Mouse (Mus musculus) lung, adult 18-20 months (tissue): ENCODE measurements around the gene Prl3d1.
"Not testable (repeated sequence)": the region's sequence is repeated elsewhere in the genome, so short reads cannot be mapped to it uniquely, and the experiment has no call there.

Experiments
- DNase-seq, 2 experiments: peaks; one replicate each; pipeline ENCODE4 v3.0.0; 2022; ENCODE audit warnings: mixed read lengths in 2 of 2

Prl3d1 gene

GRCm38 (mm10) chr13:27093890-27094289 lies at the start of gene Prl3d1:
Prl3d1 (plus strand) TSS chr13:27094190.
- not testable (repeated sequence) for DNase-seq

- DNase-seq: no peak
These were observed 36.7 kb upstream of the Prl3d1 start, which contains the start of gene Prl for GRCm38 (mm10) chr13:27057270-27057669. Prl (plus strand) TSS chr13:27057570.

GRCm38 (mm10) chr13:27059177-27059576 lies 34.8 kb upstream of the Prl3d1 start:
- peak in 1 of 2 experiments; percentile 2 for DNase-seq

DNA sequence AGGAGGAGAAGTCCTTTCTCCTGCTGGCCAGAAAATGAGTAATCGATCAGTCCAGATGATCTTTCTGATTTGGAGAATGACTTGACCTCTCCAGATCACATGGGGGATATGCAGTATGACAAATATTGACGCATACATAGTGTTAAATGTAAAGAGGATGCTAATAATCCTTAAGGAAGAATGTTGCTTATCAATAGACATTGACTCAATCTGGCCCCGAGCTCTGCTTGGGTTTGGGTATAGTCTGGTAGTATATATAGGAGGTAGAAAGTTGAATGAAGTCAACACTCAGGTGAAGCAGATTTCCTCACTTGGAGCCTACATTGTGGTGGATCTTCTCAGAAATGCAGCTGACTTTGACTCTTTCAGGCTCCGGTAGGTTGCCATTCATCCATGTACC lies 27.4 kb downstream of the Prl3d1 start, which contains the start of gene Prl3d2:
Gene Prl3d2 (plus strand): TSS at position 301 of the 400 bp plus-strand sequence.
- DNase-seq: not testable (repeated sequence)

GRCm38 (mm10) chr13:27148264-27148663 lies 54.3 kb downstream of the Prl3d1 start:
- DNase-seq: no peak
